Mouse (Mus musculus): ENCODE measurements at regions not wholly inside any gene's neighbourhood (a gene's known extent, or its start where the extent isn't known, plus 50 kb on each side); places are given as distances from the start of the nearest gene placed in this dataset.
A peak's percentile ranks its signal among the peaks of the same experiment; 100 is the strongest.
"Not testable (repeated sequence)": the region's sequence is repeated elsewhere in the genome, so short reads cannot be mapped to it uniquely, and the experiment has no call there.

GRCm38 (mm10) chr14:52720640-52721039 lies 225.1 kb upstream of the Olfr1507 start:
- no peak overlapping the region for H3K27ac ChIP-seq
- no peak overlapping the region for H3K4me3 ChIP-seq
- no peak for TF ChIP-seq CTCF (IDR thresholded peaks at IDR 0.05)
- DNase-seq (ENCODE audit: extremely low spot score in 1 of 2, low spot score in 2 of 2) = no peak
- intact Hi-C loops (cut with DNase I) = no loop called here

GRCm38 (mm10) chr14:52700851-52701250 lies 205.3 kb upstream of the Olfr1507 start:
- DNase-seq (ENCODE audit: extremely low spot score in 1 of 2, low spot score in 2 of 2); intact Hi-C loops (cut with DNase I); H3K4me3 ChIP-seq; H3K27ac ChIP-seq: not testable (repeated sequence)

GRCm38 (mm10) chr14:52683636-52684035 lies 188.1 kb upstream of the Olfr1507 start:
- DNase-seq (ENCODE audit: extremely low spot score in 1 of 2, low spot score in 2 of 2); H3K27ac ChIP-seq; H3K4me3 ChIP-seq; intact Hi-C loops (cut with DNase I): not testable (repeated sequence)

GRCm38 (mm10) chr14:52654355-52654754 lies 158.8 kb upstream of the Olfr1507 start:
- intact Hi-C loops (cut with DNase I) = no loop called here
- H3K4me3 ChIP-seq = no peak overlapping the region
- TF ChIP-seq CTCF (IDR thresholded peaks at IDR 0.05) = peak; percentile 39
- H3K27ac ChIP-seq = no peak overlapping the region
- DNase-seq (ENCODE audit: extremely low spot score in 1 of 2, low spot score in 2 of 2) = no peak

- intact Hi-C loops (cut with DNase I) = no loop called here
- TF ChIP-seq CTCF (IDR thresholded peaks at IDR 0.05) = peak; percentile 28
- no peak overlapping the region for H3K27ac ChIP-seq
- no peak overlapping the region for H3K4me3 ChIP-seq
- DNase-seq (ENCODE audit: extremely low spot score in 1 of 2, low spot score in 2 of 2) = no peak
Observed at GRCm38 (mm10) chr14:52638179-52638578, 142.6 kb upstream of the Olfr1507 start.

- H3K4me3 ChIP-seq = no peak overlapping the region
- H3K27ac ChIP-seq = no peak overlapping the region
- DNase-seq (ENCODE audit: extremely low spot score in 1 of 2, low spot score in 2 of 2) = no peak
- intact Hi-C loops (cut with DNase I) = no loop called here
- TF ChIP-seq CTCF (IDR thresholded peaks at IDR 0.05) = peak; percentile 43
Observed at GRCm38 (mm10) chr14:52622184-52622583, 126.6 kb upstream of the Olfr1507 start.

GRCm38 (mm10) chr14:52580319-52580718 lies 84.8 kb upstream of the Olfr1507 start:
- DNase-seq (ENCODE audit: extremely low spot score in 1 of 2, low spot score in 2 of 2) = no peak
- Histone ChIP-seq H3K27ac (no peak overlapping the region), H3K4me3 (no peak overlapping the region)
- TF ChIP-seq CTCF (IDR thresholded peaks at IDR 0.05) = peak; percentile 38
- intact Hi-C loops (cut with DNase I) = no loop called here

- no peak for DNase-seq (ENCODE audit: extremely low spot score in 1 of 2, low spot score in 2 of 2)
- TF ChIP-seq CTCF (IDR thresholded peaks at IDR 0.05) = no peak
- Histone ChIP-seq H3K27ac (no peak overlapping the region), H3K4me3 (no peak overlapping the region)
- intact Hi-C loops (cut with DNase I) = no loop called here
Observed at GRCm38 (mm10) chr14:52566920-52567319, 71.4 kb upstream of the Olfr1507 start.

- intact Hi-C loops (cut with DNase I) = no loop called here
- no peak overlapping the region for H3K27ac ChIP-seq
- no peak overlapping the region for H3K4me3 ChIP-seq
- TF ChIP-seq CTCF (IDR thresholded peaks at IDR 0.05) = no peak
- DNase-seq (ENCODE audit: extremely low spot score in 1 of 2, low spot score in 2 of 2) = no peak
Observed at GRCm38 (mm10) chr14:52565606-52566005, 70.1 kb upstream of the Olfr1507 start.

- H3K27ac ChIP-seq; intact Hi-C loops (cut with DNase I); DNase-seq (ENCODE audit: extremely low spot score in 1 of 2, low spot score in 2 of 2); H3K4me3 ChIP-seq: not testable (repeated sequence)
Observed at GRCm38 (mm10) chr14:52556340-52556739, 60.8 kb upstream of the Olfr1507 start.

GRCm38 (mm10) chr14:52553399-52553798 lies 57.9 kb upstream of the Olfr1507 start:
- intact Hi-C loops (cut with DNase I) = no loop called here
- H3K27ac ChIP-seq = no peak overlapping the region
- TF ChIP-seq CTCF (IDR thresholded peaks at IDR 0.05) = no peak
- H3K4me3 ChIP-seq = no peak overlapping the region
- no peak for DNase-seq (ENCODE audit: extremely low spot score in 1 of 2, low spot score in 2 of 2)

GRCm38 (mm10) chr14:52547933-52548332 lies 52.4 kb upstream of the Olfr1507 start:
- DNase-seq (ENCODE audit: extremely low spot score in 1 of 2, low spot score in 2 of 2) = no peak
- TF ChIP-seq CTCF (IDR thresholded peaks at IDR 0.05) = no peak
- no peak overlapping the region for H3K27ac ChIP-seq
- H3K4me3 ChIP-seq = no peak overlapping the region
- intact Hi-C loops (cut with DNase I) = no loop called here
